Mouse (Mus musculus) layer of hippocampus, adult 11-12 months (tissue): Measurements from ENCODE around the gene Gm11634.
"Not testable (repeated sequence)": the region's sequence is repeated elsewhere in the genome, so short reads cannot be mapped to it uniquely, and the experiment has no call there.

Source experiments
- DNase-seq: peaks from one replicate; pipeline ENCODE4 v3.0.0; 2022; ENCODE audit warnings: low spot score

Gene Gm11634

GRCm38 (mm10) chr11:101599156-101599555, at the start of gene Gm11634:
Gene Gm11634, minus strand, starts transcription at chr11:101599256.
- DNase-seq, result no peak

GRCm38 (mm10) chr11:101647093-101647492, 48.0 kb upstream of the Gm11634 start:
- DNase-seq, result not testable (repeated sequence)

- DNase-seq, result not testable (repeated sequence)
Observed at GRCm38 (mm10) chr11:101646283-101646794, 47.3 kb upstream of the Gm11634 start.

GRCm38 (mm10) chr11:101645411-101646282, 46.6 kb upstream of the Gm11634 start:
- DNase-seq, result peak; percentile 66

GRCm38 (mm10) chr11:101645043-101645410, 46.0 kb upstream of the Gm11634 start:
- DNase-seq, result not testable (repeated sequence)

- DNase-seq, result no peak
Observed at GRCm38 (mm10) chr11:101644591-101644990, 45.5 kb upstream of the Gm11634 start.

- DNase-seq, result no peak
Observed at GRCm38 (mm10) chr11:101642931-101643330, 43.9 kb upstream of the Gm11634 start.

- DNase-seq, result not testable (repeated sequence)
Observed at GRCm38 (mm10) chr11:101641710-101642642, 42.9 kb upstream of the Gm11634 start.

GRCm38 (mm10) chr11:101640857-101641709, 42.0 kb upstream of the Gm11634 start:
- peak; percentile 82 for DNase-seq

- no peak for DNase-seq
Observed at GRCm38 (mm10) chr11:101639761-101640160, 40.7 kb upstream of the Gm11634 start.

- DNase-seq, result no peak
Observed at GRCm38 (mm10) chr11:101635660-101636059, 36.6 kb upstream of the Gm11634 start.

GRCm38 (mm10) chr11:101628733-101629417, 29.8 kb upstream of the Gm11634 start:
- DNase-seq, result not testable (repeated sequence)

GRCm38 (mm10) chr11:101627857-101628559, 29.0 kb upstream of the Gm11634 start:
- DNase-seq, result peak; percentile 82

- peak; percentile 85 for DNase-seq
Observed at GRCm38 (mm10) chr11:101626995-101627856, 28.2 kb upstream of the Gm11634 start, which contains the start of gene Rdm1. Gene Rdm1, plus strand, starts transcription at chr11:101627195.

- DNase-seq, result no peak
Observed at GRCm38 (mm10) chr11:101626649-101626994, 27.6 kb upstream of the Gm11634 start.

- DNase-seq, result not testable (repeated sequence)
Observed at GRCm38 (mm10) chr11:101620022-101620655, 21.1 kb upstream of the Gm11634 start.

GRCm38 (mm10) chr11:101618596-101618995, 19.5 kb upstream of the Gm11634 start:
- DNase-seq, result no peak

- no peak for DNase-seq
Observed at GRCm38 (mm10) chr11:101617849-101618248, 18.8 kb upstream of the Gm11634 start.
